Mouse (Mus musculus): ENCODE data around the gene Prkcd.

- no peak for TF ChIP-seq CTCF (IDR thresholded peaks at IDR 0.05; ENCODE audit: borderline replicate concordance, extremely low read depth, insufficient read depth, insufficient read length)
- no peak for TF ChIP-seq POLR2A (IDR thresholded peaks at IDR 0.05; ENCODE audit: borderline replicate concordance, extremely low read depth, insufficient read depth, insufficient read length, poor library complexity, severe bottlenecking)
These were observed 17.8 kb downstream of the Prkcd start for GRCm38 (mm10) chr14:30608176-30608575.

Data from brain, embryonic 14.5 days (tissue).